ENCODE assay signal across 20 mouse cellular contexts in the genomic region with DNA sequence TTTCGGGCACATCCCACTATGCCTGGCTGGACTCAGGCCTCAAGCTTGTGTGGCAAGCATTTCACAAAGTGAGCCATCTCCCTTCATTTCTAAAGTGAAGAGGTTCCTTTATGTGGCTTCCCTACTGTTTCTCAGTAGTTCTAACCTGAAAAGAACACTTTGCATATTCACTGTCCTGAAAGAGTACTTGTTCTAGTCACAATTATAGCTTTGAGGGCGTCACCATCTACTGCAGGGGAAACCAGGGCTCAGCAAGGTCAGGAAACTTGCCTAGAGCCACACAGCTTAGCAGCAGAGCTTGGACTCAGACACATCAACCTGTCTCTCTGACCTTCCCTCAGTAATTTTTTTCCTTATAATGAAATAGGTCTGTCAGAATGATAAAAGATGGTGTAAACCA.
"Had no signal": no experiment of that assay in that cellular context is flagged by ENCODE, and none has a peak within 500 bp of the region (broad histone marks: within the 10 kb centered on the region; RNA-seq: fewer than 3 reads in every experiment).

No protein-coding gene starts in this region.

- H3K9ac ChIP-seq: intestine, embryonic 15.5 days; limb, embryonic 13.5 days; liver, embryonic 12.5 days; liver, embryonic 15.5 days; lung, embryonic 15.5 days had no signal

- H3K27me3 ChIP-seq: intestine, embryonic 15.5 days; limb, embryonic 13.5 days; liver, embryonic 12.5 days; liver, embryonic 15.5 days; lung, embryonic 15.5 days had no signal

- H3K4me2 ChIP-seq: intestine, embryonic 15.5 days; limb, embryonic 13.5 days; liver, embryonic 12.5 days; liver, embryonic 15.5 days; lung, embryonic 15.5 days; midbrain, embryonic 11.5 days had no signal

- H3K36me3 ChIP-seq: intestine, embryonic 15.5 days; limb, embryonic 13.5 days; liver, embryonic 12.5 days; liver, embryonic 15.5 days; lung, embryonic 15.5 days had no signal

- H3K4me3 ChIP-seq: intestine, embryonic 15.5 days; limb, embryonic 10.5 days; limb, embryonic 13.5 days; liver, embryonic 12.5 days; liver, embryonic 15.5 days; lung, embryonic 15.5 days had no signal

- H3K4me1 ChIP-seq: liver, embryonic 15.5 days had no signal

- H3K9me3 ChIP-seq: intestine, embryonic 15.5 days; limb, embryonic 10.5 days; limb, embryonic 13.5 days; liver, embryonic 12.5 days; liver, embryonic 15.5 days; lung, embryonic 15.5 days had no signal

- DNase-seq: kidney, adult 18-20 months; kidney, adult 9 months; kidney, postnatal 14 days; kidney, postnatal 4 days; liver; lung, adult 18-20 months; lung, postnatal 10 days; lung, postnatal 36 days; midbrain, embryonic 14.5 days; retina, postnatal 1 day; right cerebral cortex, postnatal 25 days; thymus, postnatal 36 days had no signal

- H3K27ac ChIP-seq: intestine, embryonic 15.5 days; limb, embryonic 10.5 days; limb, embryonic 13.5 days; liver, embryonic 12.5 days; liver, embryonic 15.5 days; lung, embryonic 15.5 days; stomach, postnatal 0 days had no signal

- ATAC-seq: intestine, embryonic 15.5 days; liver, embryonic 12.5 days had no signal
